Mouse (Mus musculus) heart, postnatal 4 days (tissue): ENCODE data around the gene Fbxo41. TPM values are rescaled to one million over a fixed set of nuclear protein-coding genes. Genes with fewer than 3 reads are reported as not detected.

Source experiments
- DNase-seq: peaks from one replicate; pipeline ENCODE4 v3.0.0; 2021
- total RNA-seq, 2 experiments: library from RNA; stranded (reverse); gene quantifications; 2 replicates each; pipeline ENCODE4 v1.2.3; 2021

Gene Fbxo41
- total RNA-seq, result not detected

DNA sequence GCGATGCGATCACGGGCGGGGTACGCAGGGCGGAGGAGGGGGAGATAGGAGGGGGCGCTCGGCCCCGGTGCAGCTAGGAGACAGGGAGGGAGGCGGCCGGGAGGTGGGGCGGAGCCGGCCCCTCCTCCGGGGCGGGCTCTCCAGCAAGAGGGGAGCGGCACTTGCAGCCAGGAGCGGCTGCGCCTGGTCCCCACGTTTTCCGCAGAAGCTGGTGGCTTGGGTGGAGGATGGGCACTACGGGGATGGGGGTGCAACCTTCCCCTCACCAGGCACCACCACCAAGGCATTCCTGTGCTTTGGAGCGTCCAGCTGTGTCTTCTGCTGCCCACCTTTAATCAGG is at the start of gene Fbxo41:
TSS of gene Fbxo41 (minus strand) at position 84 of the 340 bp plus-strand sequence.
- DNase-seq, result no peak

- no peak for DNase-seq
Measured at GRCm38 (mm10) chr6:85547642-85548041, 44.8 kb upstream of the Fbxo41 start.

GRCm38 (mm10) chr6:85544251-85544881 is 41.6 kb upstream of the Fbxo41 start:
- no peak for DNase-seq

DNA sequence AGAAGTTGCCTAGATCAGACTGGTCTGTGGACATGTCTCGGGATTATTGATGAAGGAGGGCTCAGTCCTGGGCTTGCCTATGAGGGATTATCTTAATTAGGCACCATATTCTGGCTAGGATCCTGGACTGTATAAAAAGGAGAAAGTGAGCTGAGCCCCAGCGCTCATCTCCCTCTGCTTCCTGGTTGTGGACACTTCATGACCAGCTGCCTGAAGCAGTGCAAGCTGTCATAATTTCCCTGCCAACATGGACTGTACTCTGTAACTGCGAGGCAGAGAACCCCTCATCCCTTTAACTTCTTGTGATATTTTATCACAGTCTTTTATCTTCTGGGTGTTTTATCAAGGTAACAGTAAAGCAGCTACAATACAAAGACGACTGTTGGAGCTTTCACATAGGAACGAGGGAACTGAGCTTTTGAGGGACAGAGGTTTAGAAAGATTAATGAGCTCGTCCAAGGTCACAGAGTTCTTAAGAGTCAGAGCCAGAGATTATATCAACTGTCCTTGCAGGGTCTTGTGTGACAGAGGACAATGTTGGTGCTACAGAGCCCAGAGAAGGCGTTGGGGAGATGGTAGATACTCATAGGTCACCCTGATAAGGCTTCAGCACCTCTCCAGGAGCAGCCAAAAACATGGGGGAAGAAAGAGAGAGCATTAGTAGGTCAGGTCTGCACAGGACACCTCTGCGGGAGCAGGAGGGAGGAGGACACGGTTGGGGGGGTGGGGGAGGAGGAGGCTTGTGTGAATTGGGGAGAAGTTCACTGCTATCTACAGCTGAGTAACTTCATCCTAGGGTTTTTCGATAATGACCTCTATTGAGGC is 40.8 kb upstream of the Fbxo41 start:
- no peak for DNase-seq

GRCm38 (mm10) chr6:85522825-85523224 is 20.0 kb upstream of the Fbxo41 start:
- DNase-seq, result no peak

- no peak for DNase-seq
Measured at GRCm38 (mm10) chr6:85522026-85522425, 19.2 kb upstream of the Fbxo41 start.

DNA sequence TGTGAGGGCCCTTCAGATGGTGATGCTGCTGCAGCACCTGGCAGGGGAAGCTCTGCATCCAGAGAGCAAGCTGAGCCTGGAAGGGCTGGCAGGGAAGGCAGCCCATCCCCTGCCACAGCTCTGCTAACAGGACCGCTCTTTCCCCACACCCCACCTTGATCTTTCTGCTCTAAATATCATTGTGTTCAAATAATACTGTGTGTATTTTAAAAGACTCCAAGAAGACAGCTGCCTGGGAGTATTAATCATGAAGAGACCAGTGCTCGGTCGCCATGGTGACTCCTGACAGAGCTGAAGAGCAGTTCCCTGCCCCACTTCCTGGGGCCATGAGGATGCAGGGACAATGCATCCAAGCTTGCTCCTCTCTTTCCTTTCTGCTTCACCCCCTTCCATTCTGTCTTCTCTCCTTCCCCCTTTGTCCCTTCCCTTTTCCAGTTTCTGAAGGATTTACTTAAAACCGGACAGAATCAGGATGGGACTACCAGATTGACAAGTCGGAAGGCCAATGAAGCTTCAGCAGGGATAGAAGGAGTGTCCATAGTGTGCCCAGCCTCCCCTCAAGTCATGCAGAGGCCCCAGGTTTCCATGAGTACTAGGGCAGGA is 15.4 kb upstream of the Fbxo41 start:
- DNase-seq, result no peak

DNA sequence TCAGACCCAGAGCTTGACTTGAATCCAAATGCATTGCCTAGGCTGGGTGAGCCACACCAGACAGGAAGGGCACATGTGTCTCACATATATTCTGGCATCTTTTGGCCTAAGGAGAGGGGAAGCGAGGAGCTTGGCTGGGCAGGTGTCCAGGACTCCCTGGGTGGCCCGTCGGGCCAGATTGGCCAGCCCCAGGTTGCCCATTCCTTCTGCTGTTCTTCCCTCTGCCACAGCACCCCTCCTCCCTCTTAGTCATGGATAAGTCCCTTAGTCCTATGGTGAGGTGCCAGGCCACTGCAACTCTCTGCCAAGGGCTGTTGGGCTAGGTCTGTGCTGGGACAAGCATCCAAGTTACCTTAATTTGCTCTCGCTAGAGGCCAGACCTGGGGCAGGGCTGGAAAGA is 13.1 kb upstream of the Fbxo41 start:
- no peak for DNase-seq

GRCm38 (mm10) chr6:85513531-85513910 is 10.7 kb upstream of the Fbxo41 start, which contains the start of gene Egr4:
Gene Egr4 (minus strand): TSS chr6:85513589.
- peak; percentile 42 for DNase-seq

DNA sequence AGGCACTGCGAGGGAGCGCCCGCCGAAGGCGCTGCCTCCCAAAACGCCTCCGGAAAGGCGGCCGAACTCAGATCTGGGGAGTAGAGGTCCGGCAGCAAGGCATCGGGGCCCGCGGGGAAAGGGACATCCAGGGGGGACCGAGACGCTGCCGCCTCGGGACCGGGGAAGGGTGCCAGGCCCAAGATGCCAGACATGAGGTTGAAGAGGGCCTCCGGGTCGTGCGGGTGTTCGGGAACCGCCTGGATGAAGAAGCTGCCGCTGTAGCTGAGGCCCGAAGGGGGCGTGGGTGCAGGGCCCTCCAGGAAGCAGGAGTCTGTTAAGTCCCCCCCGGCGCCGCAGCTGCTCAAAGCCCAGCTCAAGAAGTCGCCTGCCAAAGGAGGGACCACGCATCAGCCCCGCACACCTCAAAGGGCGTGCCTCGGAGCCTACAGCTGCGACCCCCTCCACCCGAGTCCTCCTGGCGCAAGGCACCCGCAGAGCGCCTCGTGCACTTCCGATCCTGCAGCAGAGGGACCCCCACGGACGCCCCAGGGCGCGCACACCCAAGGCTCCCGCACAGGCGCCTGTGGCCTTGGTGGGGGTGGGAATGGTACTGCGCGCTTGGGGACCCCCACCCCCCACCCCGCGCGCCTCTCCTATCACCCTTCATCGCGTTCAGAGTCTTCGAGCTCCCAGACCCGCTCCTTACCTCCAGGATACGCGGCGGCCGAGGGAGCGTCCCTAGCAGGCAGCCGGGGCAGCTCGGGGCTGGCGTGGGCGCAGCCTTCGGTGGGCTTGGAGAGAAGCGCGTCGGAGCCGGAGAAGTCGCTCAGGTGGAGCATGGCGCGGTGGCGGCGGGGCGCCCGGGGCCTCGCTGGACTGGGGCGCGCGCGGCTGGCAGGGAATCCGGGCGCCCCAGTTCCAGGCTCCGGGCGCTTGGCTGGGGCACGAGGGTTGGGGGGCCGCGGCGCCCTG is 10.1 kb upstream of the Fbxo41 start:
- peak; percentile 4 for DNase-seq

GRCm38 (mm10) chr6:85512056-85512440 is 9.3 kb upstream of the Fbxo41 start:
- no peak for DNase-seq

- DNase-seq, result peak; percentile 78
Measured at GRCm38 (mm10) chr6:85511286-85512055, 8.7 kb upstream of the Fbxo41 start.

DNA sequence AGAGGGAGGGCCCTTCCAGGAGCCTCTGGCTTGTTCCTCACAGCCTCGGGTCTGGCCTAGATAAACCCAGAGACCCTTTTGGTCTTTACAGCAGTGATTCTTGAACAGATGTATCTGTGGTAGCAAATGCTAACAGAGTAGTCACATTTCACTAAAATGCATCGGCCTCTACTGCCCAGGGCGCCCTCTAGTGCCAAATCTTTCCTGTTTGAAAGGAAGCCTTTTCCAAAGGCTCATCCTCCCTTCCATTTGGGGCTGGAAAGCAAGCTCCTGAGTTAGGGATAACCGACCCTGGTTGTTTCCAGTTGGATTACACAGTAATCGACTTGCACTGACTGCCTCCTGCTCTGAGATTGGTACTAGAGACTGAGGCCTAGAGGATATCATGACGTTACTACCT is 7.7 kb upstream of the Fbxo41 start:
- peak; percentile 44 for DNase-seq

DNA sequence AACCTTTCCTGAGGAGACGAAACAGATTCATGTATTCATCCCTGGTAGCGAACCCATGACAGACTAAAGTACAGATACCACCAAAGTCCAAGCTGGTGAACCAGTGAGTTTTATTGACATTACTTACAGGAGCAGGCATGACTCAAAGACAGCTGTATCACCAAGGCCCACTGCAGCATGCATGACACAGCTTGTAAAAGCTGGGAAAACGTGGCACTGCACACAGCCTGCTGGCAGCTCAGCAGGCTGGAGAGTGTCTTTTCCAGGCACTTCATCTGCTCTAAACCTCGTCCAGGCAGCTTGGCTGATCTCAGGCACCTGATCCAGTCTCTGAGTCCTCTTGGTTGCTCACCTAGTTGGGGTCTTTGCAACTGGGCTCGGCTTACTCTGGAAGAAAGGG is 5.8 kb upstream of the Fbxo41 start:
- no peak for DNase-seq

GRCm38 (mm10) chr6:85504908-85505307 is 2.1 kb upstream of the Fbxo41 start:
- DNase-seq, result no peak

- no peak for DNase-seq
Measured at GRCm38 (mm10) chr6:85502103-85502910, 487 bp downstream of the Fbxo41 start.

GRCm38 (mm10) chr6:85501571-85502102 is 1.2 kb downstream of the Fbxo41 start:
- no peak for DNase-seq

GRCm38 (mm10) chr6:85500416-85500815 is 2.4 kb downstream of the Fbxo41 start:
- no peak for DNase-seq

GRCm38 (mm10) chr6:85498147-85498546 is 4.6 kb downstream of the Fbxo41 start:
- peak; percentile 26 for DNase-seq

DNA sequence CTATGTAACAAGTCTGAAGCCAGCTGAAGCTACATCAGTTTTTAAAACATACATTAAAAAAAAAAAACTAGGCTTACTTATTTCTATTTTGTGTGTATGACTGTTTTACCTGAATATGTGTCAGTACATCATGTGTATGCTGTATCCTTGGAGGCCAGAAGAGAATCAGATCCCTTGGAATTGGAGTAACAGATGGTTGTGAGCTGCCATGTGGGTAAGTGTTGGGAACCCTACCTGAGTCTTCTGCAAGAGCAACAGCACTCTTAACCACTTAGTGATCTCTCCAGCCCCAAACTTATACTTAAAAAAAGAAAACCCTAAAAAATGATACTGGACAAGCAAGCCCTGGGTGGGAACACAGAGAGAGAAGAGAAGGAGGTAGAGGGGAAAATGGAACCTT is 5.8 kb downstream of the Fbxo41 start:
- DNase-seq, result no peak

GRCm38 (mm10) chr6:85491606-85492005 is 11.2 kb downstream of the Fbxo41 start:
- DNase-seq, result no peak
